Mouse (Mus musculus): ENCODE measurements around the gene Mpeg1. TPM values are rescaled to one million over a fixed set of nuclear protein-coding genes. Genes with fewer than 3 reads are reported as not detected.

The Mpeg1 gene
- polyA plus RNA-seq, 1 experiment from 2014 or later, result 2.2 TPM

DNA sequence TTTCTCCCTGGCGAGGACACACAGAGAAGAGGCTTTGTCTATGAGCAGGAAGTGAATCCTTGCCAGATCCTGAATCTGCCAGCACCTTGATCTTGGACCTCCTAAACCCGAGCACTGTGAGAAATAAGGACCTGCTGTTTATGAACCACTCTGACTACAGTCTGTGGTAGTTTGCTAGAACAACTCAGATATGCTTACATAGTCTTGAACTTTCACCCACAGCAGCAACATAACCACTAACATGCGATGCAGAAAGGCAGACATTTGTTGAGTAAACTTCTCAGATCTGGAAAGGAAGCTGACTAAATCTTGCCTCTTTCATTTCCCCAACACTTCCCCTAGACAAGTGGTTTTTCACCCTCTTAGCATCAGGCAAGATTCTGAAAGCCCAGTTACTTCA is 11.3 kb downstream of the Mpeg1 start:
- H3K36me3 ChIP-seq (ENCODE audit: control insufficient read depth, insufficient read depth), result peaks cover 26% of the 10 kb centered on the region
- no peaks in the 10 kb centered on the region for H3K9me3 ChIP-seq (ENCODE audit: control insufficient read depth)
- no peak overlapping the region for H3K9ac ChIP-seq (ENCODE audit: low read depth, low read length)
- no peak overlapping the region for H3K4me3 ChIP-seq (ENCODE audit: low read depth, low read length)
- H3K27ac ChIP-seq (ENCODE audit: low read depth, low read length), result peak overlapping the region; percentile 21; the same call in 1 of the 2 replicates
- H3K4me2 ChIP-seq (replicated peaks; ENCODE audit: low read depth), result no peak overlapping the region
- 45% methylated on average over 3 of the region's 3 CpGs for WGBS
- peak; percentile 13; the same call in 1 of the 2 replicates for ATAC-seq
- TF ChIP-seq CTCF (IDR thresholded peaks at IDR 0.05; ENCODE audit: low read depth), result no peak
- H3K4me1 ChIP-seq (replicated peaks; ENCODE audit: control insufficient read depth, insufficient read depth, low read length), result 0 out of 2 replicates have a peak, but pooled peaks cover 3% of the 10 kb centered on the region
- H3K27me3 ChIP-seq (replicated peaks; ENCODE audit: control insufficient read depth, insufficient read depth, low read length), result no peaks in the 10 kb centered on the region

DNA sequence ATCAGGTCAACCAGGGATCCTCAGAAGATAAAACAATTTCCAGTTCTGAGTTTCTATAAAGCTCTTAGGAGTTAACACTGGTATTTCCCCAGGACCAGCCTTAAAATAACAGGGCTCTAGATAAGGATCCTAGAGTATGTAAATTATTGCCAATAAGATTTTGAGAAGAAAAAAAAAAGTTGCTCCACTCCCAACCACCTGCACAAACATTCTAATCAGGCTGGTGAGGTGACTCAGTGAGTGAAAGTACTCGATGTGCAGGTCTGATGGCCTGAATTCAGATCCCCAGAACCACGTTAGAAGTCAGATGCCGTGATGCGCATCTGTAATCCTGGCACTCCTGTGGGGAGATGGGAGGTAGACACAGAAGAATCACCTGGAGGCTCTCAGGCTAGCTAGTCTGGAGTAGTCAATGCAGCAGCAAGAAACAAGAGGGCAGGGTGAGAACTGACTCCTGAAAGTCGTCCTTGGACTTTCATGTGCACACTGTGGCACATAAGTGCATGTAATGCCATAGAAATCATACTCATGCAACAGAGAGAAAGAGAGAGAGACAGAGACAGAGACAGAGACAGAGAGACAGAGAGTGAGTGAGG is 11.9 kb downstream of the Mpeg1 start:
- no peak overlapping the region for H3K9ac ChIP-seq (ENCODE audit: low read depth, low read length)
- 49% methylated on average over 5 of the region's 5 CpGs for WGBS

DNA sequence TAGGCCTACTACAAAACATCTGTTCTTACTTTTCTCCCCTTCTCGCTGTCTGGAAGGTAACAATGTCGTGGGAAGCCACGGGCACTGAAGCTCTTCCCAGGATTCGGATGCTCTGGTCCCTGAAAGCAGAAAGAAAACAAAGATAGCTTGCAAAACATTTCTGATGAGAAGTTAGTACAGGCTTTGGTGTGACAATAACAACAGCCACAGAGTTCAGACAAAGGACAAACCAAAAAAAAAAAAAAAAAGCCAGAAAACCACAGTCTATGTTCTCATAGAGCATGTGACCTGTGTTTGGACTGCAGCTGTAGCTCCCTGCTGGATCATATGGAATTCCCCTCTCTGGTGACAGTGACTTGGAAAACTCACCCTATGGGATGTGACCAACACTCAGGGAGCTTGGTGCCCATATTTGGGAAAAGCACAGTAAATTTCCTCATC is 12.6 kb downstream of the Mpeg1 start:
- Histone ChIP-seq H3K9me3 (ENCODE audit: control insufficient read depth) (no peaks in the 10 kb centered on the region), H3K4me2 (replicated peaks; ENCODE audit: low read depth) (no peak overlapping the region), H3K9ac (ENCODE audit: low read depth, low read length) (no peak overlapping the region), H3K4me3 (ENCODE audit: low read depth, low read length) (no peak overlapping the region), H3K4me1 (replicated peaks; ENCODE audit: control insufficient read depth, insufficient read depth, low read length) (0 out of 2 replicates have a peak, but pooled peaks cover 7% of the 10 kb centered on the region), H3K36me3 (ENCODE audit: control insufficient read depth, insufficient read depth) (peaks cover 30% of the 10 kb centered on the region), H3K27me3 (replicated peaks; ENCODE audit: control insufficient read depth, insufficient read depth, low read length) (no peaks in the 10 kb centered on the region), H3K27ac (ENCODE audit: low read depth, low read length) (no peak overlapping the region)
- 60% methylated on average over 4 of the region's 4 CpGs for WGBS
- ATAC-seq, result no peak
- TF ChIP-seq CTCF (IDR thresholded peaks at IDR 0.05; ENCODE audit: low read depth), result no peak

More for the DNA sequence above, 11.9 kb downstream of the Mpeg1 start:
- Histone ChIP-seq H3K27me3 (replicated peaks; ENCODE audit: control insufficient read depth, insufficient read depth, low read length) (no peaks in the 10 kb centered on the region), H3K36me3 (ENCODE audit: control insufficient read depth, insufficient read depth) (peaks cover 26% of the 10 kb centered on the region), H3K4me3 (ENCODE audit: low read depth, low read length) (no peak overlapping the region), H3K4me1 (replicated peaks; ENCODE audit: control insufficient read depth, insufficient read depth, low read length) (0 out of 2 replicates have a peak, but pooled peaks cover 7% of the 10 kb centered on the region), H3K9me3 (ENCODE audit: control insufficient read depth) (no peaks in the 10 kb centered on the region), H3K27ac (ENCODE audit: low read depth, low read length) (peak overlapping the region; percentile 21; the same call in 1 of the 2 replicates), H3K4me2 (replicated peaks; ENCODE audit: low read depth) (no peak overlapping the region)
- TF ChIP-seq CTCF (IDR thresholded peaks at IDR 0.05; ENCODE audit: low read depth), result no peak
- ATAC-seq, result no peak

DNA sequence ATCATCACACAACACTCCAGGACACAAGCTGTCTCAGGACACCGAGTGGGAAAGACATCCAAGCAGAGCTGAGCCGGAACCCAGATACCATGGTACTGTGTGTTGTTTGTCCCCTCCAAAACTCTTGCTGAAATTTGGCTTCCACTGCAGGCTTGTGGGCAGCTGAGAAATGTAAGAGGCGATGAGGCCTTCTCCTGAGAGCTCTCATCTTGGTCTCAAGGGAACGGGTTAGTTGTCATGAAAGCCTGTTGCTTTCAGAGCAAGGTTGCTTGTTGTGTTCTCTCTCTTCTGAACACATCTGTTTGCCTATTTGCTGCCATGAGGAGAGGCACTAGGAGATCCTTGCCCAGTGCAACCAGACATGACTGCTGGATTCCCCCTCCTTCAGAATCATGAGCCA is 13.4 kb downstream of the Mpeg1 start:
- no peak overlapping the region for H3K9ac ChIP-seq (ENCODE audit: low read depth, low read length)
- no peak overlapping the region for H3K4me3 ChIP-seq (ENCODE audit: low read depth, low read length)
- no peaks in the 10 kb centered on the region for H3K9me3 ChIP-seq (ENCODE audit: control insufficient read depth)
- no peak overlapping the region for H3K4me2 ChIP-seq (replicated peaks; ENCODE audit: low read depth)
- no peak for TF ChIP-seq CTCF (IDR thresholded peaks at IDR 0.05; ENCODE audit: low read depth)
- 90% methylated on average over 4 of the region's 4 CpGs for WGBS
- H3K27me3 ChIP-seq (replicated peaks; ENCODE audit: control insufficient read depth, insufficient read depth, low read length), result no peaks in the 10 kb centered on the region
- H3K36me3 ChIP-seq (ENCODE audit: control insufficient read depth, insufficient read depth), result peaks cover 30% of the 10 kb centered on the region
- no peak overlapping the region for H3K27ac ChIP-seq (ENCODE audit: low read depth, low read length)
- 0 out of 2 replicates have a peak, but pooled peaks cover 7% of the 10 kb centered on the region for H3K4me1 ChIP-seq (replicated peaks; ENCODE audit: control insufficient read depth, insufficient read depth, low read length)
- no peak for ATAC-seq

- H3K9ac ChIP-seq (ENCODE audit: low read depth, low read length), result no peak overlapping the region; the same call in 1 of the 2 replicates
Measured at GRCm38 (mm10) chr19:12475380-12476250, 15.0 kb downstream of the Mpeg1 start.

GRCm38 (mm10) chr19:12476721-12477270 is 16.2 kb downstream of the Mpeg1 start:
- Histone ChIP-seq H3K9ac (ENCODE audit: low read depth, low read length) (no peak overlapping the region), H3K4me3 (ENCODE audit: low read depth, low read length) (no peak overlapping the region), H3K4me2 (replicated peaks; ENCODE audit: low read depth) (peak overlapping the region; percentile 30; the same call in 1 of the 2 replicates), H3K27ac (ENCODE audit: low read depth, low read length) (peak overlapping the region; percentile 50), H3K9me3 (ENCODE audit: control insufficient read depth) (no peaks in the 10 kb centered on the region), H3K36me3 (ENCODE audit: control insufficient read depth, insufficient read depth) (peaks cover 36% of the 10 kb centered on the region), H3K27me3 (replicated peaks; ENCODE audit: control insufficient read depth, insufficient read depth, low read length) (no peaks in the 10 kb centered on the region), H3K4me1 (replicated peaks; ENCODE audit: control insufficient read depth, insufficient read depth, low read length) (0 out of 2 replicates have a peak, but pooled peaks cover 7% of the 10 kb centered on the region)
- WGBS, result 8% methylated on average over 5 of the region's 5 CpGs
- ATAC-seq, result peak; percentile 29; the same call in 1 of the 2 replicates
- TF ChIP-seq CTCF (IDR thresholded peaks at IDR 0.05; ENCODE audit: low read depth), result no peak

More at GRCm38 (mm10) chr19:12475380-12476250, 15.0 kb downstream of the Mpeg1 start:
- H3K9me3 ChIP-seq (ENCODE audit: control insufficient read depth), result no peaks in the 10 kb centered on the region
- TF ChIP-seq CTCF (IDR thresholded peaks at IDR 0.05; ENCODE audit: low read depth), result 0 out of 2 replicates have a peak, but pooled peaks have one; percentile 12
- ATAC-seq, result peak; percentile 88
- peaks cover 27% of the 10 kb centered on the region for H3K36me3 ChIP-seq (ENCODE audit: control insufficient read depth, insufficient read depth)
- whole genome bisulfite sequencing, result 32% methylated on average over 15 of the region's 15 CpGs
- H3K27ac ChIP-seq (ENCODE audit: low read depth, low read length), result peak overlapping the region; percentile 81
- H3K27me3 ChIP-seq (replicated peaks; ENCODE audit: control insufficient read depth, insufficient read depth, low read length), result no peaks in the 10 kb centered on the region
- H3K4me3 ChIP-seq (ENCODE audit: low read depth, low read length), result 0 out of 2 replicates have a peak overlapping the region, but pooled peaks have one; percentile 6
- H3K4me1 ChIP-seq (replicated peaks; ENCODE audit: control insufficient read depth, insufficient read depth, low read length), result 0 out of 2 replicates have a peak, but pooled peaks cover 7% of the 10 kb centered on the region
- peak overlapping the region; percentile 51 for H3K4me2 ChIP-seq (replicated peaks; ENCODE audit: low read depth)

All from intestine, postnatal 0 days (tissue).